Mouse (Mus musculus) adrenal gland (tissue): Measurements from ENCODE around the gene Slc35b2.

ENCODE experiments used
- intact Hi-C: fragments of 180-260 bp; cut with DNase I; formaldehyde crosslinking; loops from one replicate; pipeline ENCODE4 v1.15.1; 2025

Slc35b2 gene

DNA sequence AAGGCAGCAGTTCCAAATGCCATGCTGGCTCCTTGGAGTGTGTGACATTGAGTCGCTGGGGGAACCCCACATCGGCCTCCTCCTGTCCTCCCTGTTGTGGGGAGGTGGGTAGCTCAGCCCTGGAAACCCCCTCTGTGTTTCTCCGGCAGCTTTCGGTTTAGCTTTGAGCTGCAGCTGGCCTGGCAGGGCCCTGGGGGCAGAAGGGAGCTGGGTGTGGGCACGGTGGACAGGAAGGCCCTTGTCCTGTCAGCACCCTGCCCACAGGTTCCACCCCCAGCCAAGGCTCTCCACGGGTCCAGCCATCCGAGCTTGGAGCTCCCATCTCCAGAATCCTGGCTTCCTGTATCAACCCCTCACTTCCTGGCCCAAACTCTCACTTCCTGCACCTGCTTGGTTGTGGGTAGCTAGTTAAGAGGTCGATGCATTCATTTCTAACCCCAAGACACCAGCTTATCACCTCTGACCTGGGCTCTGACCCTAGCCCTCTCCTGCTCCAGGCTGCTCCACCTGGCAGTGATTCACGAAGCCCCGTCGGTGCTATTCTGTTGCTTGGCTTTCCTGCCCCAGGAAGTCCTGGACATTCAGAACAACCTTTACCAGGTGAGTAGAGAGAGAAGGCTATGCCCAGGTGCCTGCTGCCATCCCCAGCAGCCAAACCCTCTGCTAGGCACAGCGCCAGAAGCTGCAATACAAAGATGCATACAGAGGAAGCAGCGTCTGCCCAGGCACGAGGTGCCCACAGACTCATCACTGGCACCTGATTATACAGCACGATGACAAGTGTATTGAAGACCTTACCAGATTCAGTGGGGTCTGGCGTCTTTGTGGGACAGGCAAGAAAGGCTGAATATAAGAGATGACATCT, 5.4 kb upstream of the Slc35b2 start:
- intact Hi-C loops: no loop called here

DNA sequence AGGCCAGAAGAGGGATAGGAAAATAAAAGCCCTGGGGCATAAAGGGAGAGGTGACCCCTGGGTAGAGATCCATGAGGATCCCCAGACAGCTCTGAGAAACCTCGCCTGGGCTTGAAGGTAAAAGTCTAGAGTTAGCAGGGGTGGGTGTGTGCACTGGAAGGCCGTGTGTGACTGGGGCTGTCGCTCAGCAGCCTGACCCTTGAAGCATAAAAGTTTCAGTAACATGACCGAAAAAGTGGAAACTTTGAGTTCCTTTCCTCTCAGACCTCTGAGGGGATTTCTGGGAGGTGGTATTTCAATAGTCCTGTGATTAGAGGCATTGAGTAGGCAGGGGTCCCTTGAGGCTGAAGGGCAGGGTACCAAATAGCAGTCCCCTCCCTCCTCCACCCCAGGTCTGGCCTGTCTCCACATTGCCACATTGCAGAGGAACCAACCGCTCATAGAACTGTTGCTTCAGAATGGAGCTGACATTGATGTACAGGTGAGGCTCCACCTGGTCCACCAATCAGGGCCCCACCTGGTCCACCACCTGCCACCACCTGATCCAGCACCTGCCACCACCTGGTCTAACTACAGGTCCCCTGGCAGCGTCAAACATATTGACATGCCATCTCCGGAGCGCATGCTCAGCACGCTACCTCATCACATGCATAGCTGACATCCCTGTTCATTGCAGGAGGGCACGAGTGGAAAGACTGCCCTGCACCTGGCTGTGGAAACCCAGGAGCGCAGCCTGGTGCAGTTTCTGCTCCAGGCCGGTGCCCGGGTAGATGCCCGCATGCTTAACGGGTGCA, 3.7 kb upstream of the Slc35b2 start:
- intact Hi-C loops: no loop called here

DNA sequence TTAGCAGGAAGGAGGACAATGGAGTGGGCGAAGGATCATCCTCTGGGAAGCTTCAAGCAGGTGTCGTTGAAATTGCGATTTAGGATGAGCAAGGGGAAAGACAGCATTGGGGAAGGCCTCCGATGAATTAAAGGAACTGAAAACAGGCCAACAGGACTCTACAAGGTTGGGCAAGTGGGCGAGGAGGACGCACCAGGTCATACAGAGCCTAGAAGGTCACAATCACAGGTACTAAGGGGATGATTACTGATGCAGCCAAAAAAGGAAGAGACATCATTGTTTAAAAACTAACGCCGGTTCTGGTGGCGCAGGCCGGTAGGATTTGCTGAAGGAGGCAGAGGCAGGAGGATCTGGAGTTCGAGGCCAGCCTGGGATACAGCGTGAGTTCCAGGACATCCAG, 458 bp upstream of the Slc35b2 start:
- intact Hi-C loops: no loop called here

DNA sequence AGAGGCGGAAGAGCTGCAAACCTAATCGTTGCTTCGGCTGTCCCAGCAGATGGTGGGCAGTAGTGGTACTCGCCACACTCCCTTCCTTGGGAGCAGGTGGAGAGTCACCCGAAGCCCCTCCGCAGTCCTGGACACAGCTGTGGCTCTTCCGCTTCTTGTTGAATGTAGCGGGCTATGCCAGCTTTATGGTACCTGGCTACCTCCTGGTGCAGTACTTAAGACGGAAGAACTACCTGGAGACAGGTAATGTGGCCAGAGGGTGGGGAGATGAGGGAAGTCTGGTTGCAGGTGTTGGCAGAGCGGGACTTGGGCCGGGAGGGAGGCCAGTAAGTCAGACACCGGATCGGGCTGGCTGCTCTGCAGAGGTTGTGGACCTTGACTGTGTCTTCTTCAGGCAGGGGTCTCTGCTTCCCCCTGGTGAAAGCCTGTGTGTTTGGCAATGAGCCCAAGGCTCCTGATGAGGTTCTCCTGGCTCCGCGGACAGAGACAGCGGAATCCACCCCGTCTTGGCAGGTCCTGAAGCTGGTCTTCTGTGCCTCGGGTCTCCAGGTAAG, 934 bp downstream of the Slc35b2 start:
- intact Hi-C loops: no loop called here

DNA sequence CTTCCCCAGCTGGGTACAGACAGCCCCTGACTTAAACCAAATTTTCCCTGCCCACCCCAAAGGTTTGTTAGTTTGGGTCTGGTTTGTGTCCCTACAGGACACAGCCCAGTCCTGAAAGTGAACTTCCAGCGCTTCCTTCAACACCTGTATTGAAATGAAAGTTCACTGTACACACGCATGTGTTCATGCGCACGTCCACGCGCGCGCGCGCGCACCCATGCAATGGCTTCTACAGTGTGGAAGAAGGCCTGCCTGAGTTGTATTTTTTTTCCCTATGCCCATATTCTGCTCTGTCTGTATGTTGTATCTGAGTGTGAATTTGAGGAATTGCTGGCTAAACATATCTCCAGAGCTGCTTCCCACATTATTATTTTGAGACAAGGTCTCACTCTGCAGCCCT, 1.4 kb downstream of the Slc35b2 start:
- intact Hi-C loops: no loop called here

DNA sequence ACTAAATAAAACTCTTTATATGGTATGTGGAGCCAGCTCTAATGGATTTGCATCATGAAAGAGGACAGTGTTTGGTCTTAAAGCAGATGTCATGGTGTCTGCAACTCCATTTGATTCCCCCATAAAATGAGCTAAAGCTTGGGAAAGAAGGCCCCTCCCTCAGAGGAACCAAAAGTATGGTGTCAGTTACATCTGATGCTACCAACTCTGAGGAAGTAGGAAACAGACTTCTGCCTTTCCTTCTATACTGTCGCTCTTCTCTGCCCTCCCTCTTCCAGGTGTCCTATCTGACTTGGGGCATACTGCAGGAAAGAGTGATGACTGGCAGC, 2.3 kb downstream of the Slc35b2 start:
- intact Hi-C loops: no loop called here

DNA sequence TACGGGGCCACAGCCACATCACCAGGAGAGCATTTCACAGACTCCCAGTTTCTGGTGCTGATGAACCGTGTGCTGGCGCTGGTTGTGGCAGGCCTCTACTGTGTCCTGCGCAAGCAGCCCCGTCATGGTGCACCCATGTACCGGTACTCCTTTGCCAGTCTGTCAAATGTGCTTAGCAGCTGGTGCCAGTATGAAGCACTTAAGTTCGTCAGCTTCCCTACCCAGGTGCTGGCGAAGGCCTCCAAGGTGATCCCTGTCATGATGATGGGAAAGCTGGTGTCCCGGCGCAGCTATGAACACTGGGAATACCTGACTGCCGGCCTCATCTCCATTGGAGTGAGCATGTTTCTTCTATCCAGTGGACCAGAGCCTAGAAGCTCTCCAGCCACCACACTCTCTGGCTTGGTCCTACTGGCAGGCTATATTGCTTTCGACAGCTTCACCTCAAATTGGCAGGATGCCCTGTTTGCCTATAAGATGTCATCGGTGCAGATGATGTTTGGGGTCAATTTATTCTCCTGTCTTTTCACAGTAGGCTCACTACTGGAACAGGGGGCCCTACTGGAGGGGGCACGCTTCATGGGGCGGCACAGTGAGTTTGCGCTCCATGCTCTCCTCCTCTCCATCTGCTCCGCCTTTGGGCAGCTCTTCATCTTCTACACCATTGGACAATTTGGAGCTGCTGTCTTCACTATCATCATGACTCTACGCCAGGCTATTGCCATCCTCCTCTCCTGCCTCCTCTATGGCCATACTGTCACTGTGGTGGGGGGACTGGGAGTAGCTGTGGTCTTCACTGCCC, 2.9 kb downstream of the Slc35b2 start:
- intact Hi-C loops: no loop called here

DNA sequence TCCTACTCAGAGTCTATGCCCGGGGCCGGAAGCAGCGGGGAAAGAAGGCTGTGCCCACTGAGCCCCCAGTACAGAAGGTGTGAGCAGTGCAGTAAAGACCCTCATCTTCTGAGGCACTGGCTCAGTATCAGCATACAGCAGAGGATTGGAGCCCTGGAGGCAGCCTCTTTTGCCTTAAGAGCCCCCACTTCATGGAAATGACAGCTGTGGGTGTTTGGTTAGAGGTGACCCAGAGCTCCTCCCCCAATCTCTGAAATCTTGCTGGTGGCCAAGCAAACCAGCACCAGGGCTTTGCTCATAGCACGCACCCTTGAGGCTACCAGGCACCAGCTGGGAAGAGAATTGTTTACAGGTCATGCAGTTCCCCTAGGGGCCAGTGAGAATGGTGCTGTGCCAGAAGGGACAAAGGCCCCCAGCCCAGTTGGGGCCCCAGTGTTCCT, 3.5 kb downstream of the Slc35b2 start:
- intact Hi-C loops: no loop called here

DNA sequence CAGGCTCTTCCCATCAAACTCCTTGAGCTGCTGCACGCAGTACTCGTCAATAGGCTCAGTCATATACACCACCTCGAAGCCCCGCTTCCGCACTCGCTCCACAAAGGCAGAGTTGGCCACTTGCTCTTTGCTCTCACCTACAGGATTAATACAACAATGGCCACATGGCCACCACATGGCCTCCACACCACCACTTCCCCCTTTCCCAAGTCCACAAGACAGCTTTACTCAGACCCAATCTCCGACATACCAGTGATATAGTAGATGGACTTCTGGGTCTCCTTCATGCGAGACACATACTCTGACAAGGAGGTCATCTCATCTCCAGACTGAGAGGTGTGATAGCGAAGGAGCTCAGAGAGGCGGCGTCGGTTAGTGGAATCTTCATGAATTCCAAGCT, 5.3 kb downstream of the Slc35b2 start:
- intact Hi-C loops: no loop called here

DNA sequence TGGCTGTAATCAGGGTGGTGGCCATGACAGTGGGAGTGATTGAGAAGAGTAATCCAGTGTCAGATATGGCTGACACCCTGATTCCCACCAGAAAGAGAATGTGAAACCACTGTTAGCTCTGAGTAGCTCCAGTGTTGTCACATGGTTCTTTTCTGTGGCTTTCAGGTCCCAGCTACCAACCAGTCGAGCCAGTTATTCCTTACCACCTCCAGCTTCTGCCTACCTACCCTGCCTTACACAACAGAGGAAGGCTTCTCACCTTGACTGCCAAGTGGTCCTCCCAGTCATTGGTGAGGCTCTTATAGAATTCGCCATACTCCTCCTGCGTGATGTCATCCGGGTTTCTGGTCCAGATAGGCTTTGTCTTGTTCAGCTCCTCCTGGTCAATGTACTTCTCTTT, 6.3 kb downstream of the Slc35b2 start:
- intact Hi-C loops: no loop called here

DNA sequence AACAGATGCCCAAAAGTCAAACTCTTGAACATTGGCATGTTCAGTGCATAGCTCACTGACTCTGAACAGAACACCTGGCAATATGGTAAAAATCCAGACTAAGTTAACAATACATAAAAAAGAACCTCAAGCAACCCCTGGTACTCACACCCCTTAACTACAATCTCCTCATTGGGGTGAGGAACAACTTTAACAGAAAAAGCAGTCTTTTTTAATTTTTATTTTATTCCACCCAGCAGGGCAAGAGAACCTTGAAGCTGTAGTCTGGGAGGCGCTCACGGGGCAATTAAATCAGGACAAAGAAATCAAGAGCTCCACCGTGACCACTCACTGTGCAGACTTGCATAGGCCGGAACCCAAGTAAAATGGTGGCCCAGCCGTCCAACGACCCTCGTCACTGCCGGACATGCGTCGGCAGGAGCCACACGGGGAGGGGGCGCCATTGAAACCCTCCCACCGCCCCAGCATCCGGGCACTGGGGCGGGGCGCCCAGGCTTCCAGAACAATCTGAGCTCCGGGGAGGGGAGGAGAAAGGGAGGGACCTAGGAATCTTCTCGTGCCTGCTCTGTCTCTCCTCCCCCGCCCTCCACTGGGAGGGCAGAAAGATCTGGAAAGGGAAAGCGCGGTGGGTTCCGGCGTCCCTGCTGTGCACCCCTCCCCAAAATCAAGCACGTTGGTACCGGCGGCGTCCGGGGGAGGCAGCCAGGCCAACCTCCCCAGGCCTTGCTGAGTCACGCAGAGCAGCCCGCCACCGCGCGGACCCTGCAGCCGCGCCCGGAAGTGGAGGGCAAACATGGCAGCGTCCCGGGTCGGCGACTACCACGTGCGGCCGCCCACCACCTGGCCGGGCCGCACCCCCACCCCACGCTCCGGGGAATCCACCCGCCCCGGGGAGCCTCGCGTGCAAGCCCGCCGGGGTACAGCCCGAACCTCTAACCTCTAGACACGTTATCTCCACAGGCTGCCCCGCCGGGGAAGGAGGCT, 8.7 kb downstream of the Slc35b2 start:
- intact Hi-C loops: no loop called here

DNA sequence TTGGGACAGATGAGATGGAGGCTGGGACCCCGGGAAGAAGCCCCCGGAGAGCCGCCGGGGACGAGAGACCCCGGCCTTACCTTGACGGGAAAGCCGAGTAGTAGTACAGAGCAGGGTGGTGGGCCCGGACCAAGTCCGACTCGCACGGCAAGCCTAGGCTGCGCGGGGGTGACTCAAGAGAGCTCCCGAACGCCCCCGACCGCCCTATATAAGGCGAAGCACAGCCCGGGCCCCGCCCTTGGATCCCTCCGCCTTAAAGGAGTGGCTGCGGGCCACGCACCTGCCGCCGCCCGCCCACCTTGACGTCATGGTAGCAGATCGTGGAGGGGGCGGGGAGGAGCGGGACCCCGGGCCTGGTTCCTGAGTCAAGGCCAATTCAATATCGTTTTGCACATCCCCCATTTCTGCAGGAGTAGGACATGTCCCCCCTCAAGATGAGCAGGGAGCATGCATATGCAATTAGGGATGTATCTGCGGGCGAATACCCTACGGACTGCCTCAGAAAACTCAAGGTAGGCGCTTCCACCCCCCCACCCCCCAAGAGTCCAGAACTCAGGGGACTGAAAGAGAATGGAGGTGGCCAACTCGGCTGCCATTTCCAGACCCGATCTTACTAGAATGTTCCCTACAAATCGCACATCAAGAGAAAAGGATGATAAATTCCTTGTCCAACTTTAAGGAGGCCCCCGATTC, 9.6 kb downstream of the Slc35b2 start, which contains the start of gene Hsp90ab1:
Gene Hsp90ab1 (minus strand): TSS at position 185 of the 693 bp plus-strand sequence.
- intact Hi-C loops: no loop called here

DNA sequence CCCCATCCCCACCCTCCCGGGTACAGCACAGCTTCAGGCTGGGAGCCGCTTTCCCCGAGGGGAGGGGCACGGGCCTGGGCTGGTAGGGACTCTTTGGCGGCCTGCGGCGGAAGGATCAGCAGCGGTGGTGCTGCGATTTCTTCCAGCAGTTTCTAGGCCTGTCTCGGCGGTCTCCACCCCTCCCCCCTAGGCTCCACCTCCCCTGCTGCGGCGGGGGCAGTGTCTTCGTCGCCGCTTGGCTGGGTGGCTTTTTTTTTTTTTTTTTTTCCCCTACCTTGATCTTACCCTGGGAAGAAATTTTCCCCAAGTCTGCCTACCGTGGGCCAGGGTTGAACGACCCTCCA, 10.1 kb downstream of the Slc35b2 start:
- intact Hi-C loops: no loop called here

DNA sequence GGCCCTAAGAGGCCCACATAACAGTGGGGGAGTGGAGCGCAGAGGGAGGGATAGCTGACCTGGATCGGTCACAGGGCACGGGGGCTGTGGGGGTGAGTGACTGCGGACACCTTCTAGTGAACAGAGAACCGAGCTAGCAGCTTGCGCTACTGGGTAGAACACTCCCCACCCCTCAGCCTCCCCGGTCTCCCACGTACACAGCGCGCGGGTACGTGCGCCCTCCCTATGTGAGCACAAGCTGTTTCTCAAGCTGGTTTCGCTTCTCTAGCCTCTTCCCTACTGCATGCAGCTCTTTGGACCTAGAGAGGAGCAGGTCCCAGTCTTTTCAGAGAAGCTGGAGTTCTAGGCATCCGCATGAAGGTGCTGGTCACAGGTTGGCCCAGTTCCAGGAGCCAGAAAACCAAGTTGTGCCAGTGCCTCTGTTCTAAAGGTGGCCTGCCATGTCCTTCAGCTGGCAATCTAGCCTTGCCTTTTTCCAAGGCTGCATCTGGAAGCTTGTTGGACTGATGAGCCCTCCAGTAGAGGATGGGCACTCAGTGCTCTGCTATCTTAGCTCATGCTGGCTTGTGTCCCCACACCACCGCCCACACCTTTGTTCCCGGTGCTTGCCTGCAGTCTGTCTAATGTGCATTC, 10.6 kb downstream of the Slc35b2 start:
- intact Hi-C loops: no loop called here

DNA sequence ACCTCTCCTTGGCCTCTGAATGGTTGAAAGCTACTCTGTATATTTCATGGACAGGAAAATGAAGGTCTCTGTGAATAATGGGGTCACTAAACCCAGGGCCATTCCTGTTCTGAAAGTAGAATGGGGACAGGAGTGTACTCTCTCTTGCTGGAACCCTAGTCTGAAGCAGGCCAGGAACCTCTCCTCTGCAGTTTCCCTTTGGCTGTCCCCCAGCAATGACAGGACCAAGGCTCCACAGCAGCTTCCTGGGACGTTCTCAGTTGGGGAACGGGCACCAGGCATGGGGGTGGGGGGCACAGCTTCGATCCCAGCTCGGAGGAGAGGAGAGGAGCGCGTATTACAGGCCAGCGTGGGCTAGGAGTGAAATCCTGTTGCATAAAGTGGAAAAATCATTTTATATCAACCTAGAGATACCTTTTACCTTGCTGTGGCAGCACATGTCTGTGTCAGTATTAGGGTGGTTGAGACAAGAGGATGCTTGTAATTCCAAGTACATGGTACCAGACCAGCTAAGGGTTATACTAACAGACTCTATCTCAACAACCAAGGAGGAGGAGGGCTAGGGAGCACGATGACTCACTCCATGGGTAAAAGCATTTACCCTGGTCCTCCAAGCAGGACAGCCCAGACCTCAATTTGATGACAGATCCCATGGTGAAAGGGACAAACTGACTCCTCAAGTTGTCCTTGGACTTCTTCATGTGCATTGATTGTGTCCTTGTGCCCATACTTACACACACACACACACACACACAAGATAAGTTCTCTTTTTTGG, 11.6 kb downstream of the Slc35b2 start:
- intact Hi-C loops: no loop called here

DNA sequence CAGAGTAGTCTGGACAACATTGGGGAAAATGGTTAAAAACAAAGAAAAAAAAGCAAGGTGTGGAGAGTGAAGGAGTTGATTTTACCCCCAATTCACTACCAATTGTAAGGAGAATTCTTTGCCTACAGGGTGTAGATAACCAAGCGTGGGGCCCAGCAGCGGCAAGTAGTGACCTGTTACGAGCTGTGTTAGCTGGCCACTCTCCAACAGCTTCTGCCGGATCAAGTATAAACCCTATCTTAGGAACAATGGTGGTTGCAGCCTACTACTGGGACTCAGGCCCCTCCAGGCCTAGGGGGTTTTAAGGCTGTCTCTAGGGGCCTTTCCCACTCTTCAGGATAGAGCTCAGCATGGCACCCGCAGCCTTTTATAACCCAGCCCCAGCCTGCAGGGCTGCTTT, 14.6 kb downstream of the Slc35b2 start:
- intact Hi-C loops: no loop called here

DNA sequence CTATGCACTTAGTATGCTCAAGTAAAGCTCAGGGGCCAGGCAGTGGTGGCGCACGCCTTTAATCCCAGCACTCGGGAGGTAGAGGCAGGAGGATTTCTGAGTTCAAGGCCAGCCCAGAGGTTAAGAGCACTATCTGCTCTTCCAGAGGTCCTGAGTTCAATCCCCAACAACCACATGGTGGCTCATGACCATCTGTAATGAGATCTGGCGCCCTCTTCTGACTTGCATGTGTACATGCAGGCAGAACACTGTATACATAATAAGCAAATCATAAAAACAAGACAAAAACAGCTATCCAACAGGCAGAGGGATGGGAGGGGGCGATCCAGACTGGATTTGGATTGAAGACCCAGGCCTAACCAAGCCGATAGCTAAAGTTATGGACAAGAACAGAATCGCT, 15.2 kb downstream of the Slc35b2 start:
- intact Hi-C loops: no loop called here

DNA sequence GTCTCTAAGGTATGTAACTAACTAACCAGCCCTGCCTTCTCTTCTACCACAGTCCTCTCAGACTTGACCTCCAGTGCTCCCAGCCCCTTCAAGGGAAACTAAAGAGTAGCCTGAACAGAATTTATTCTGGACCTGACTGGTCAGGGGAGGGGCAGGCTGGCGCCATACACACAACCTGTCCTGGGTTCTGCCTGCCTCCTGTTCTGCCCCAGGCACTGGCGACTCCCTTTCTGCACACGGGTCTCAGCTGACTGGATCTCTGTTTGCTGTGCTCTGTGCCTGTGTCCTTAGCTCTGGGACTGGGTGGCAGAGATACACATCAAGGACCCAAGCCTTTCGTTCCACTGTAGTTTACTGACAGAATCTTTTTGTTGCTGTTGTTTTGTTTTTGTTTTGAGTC, 15.9 kb downstream of the Slc35b2 start:
- intact Hi-C loops: no loop called here
